Mouse (Mus musculus): ENCODE measurements around the gene Alkbh5. TPM values are rescaled to one million over a fixed set of nuclear protein-coding genes. Genes with fewer than 3 reads are reported as not detected.
"Not testable (repeated sequence)": the region's sequence is repeated elsewhere in the genome, so short reads cannot be mapped to it uniquely, and the experiment has no call there.

Gene Alkbh5
- total RNA-seq, 2 experiments from 2014 or later: 93.3 to 119 TPM

DNA sequence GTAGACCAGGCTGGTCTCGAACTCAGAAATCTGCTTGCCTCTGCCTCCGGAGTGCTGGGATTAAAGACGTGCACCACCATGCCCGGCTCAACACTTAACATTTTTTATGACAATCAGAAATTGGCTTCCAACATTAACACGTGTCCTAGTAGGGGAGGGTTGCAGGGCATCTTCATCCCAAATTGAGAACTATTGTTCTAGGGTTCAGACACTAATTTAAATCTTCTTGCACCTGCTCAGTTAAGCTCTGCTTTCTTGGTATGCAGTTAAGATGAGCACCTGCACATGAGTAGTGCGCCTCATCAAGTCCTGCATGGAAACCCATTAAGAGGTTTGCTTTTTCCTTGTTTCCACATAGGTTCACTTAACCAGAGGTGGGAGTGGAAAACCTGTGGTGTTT is 5.7 kb downstream of the Alkbh5 start:
- DNase-seq: no peak

DNA sequence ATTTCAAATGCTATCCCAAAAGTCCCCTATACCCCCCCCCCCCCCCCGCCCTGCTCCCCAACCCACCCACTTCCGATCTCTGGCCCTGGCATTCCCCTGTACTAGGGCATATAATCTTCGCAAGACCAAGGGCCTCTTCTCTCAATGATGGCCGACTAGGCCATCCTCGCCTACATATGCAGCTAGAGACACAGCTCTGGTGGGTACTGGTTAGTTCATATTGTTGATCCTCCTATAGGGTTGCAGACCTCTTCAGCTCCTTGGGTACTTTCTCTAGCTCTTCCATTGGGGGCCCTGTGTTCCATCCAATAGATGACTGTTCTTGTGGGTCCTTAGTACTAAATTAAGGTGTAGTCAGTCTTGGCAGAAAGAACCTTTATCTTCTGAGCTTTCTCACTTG is 7.0 kb downstream of the Alkbh5 start:
- not testable (repeated sequence) for DNase-seq

GRCm38 (mm10) chr11:60545433-60545832 is 9.3 kb downstream of the Alkbh5 start:
- DNase-seq: no peak

DNA sequence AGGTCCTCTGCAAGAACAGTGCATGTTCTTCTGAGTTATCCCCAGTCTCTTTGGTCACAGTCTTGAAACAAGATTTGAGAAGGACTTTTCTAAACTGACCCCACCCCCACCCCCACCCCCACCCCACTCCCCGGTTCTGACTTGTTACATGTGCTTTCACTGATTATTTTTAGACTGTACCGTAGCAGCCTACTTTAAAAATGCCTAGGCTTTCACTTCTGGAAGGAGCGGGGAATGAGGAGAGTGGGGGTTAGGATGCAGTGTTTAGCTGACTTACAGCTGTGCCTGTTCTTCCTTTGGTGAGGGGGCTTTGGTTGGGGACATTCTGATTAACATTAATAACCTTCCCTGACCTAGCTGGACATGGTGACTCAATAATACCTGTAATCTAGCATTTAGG is 11.9 kb downstream of the Alkbh5 start:
- no peak for DNase-seq

GRCm38 (mm10) chr11:60553091-60553490 is 16.9 kb downstream of the Alkbh5 start:
- DNase-seq: no peak

DNA sequence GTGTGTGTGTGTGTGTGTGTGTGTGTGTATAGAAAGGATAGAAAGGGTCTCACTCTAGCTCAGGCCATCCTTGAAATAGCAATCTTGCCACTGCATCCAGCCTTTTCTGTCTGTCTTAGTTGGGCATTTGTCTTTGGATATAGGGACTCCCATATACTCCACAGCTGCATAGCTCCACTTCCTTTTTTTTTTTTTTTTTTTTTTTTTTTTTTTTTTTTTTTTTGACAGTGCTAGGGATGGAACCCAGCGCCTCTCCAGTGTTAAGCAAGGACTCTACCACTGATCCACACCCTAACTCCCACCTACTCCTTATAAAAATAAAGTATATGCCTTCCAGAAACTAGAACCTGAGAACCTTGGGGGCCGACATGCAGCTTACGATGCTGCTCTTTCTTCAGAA is 21.5 kb downstream of the Alkbh5 start:
- DNase-seq: no peak

DNA sequence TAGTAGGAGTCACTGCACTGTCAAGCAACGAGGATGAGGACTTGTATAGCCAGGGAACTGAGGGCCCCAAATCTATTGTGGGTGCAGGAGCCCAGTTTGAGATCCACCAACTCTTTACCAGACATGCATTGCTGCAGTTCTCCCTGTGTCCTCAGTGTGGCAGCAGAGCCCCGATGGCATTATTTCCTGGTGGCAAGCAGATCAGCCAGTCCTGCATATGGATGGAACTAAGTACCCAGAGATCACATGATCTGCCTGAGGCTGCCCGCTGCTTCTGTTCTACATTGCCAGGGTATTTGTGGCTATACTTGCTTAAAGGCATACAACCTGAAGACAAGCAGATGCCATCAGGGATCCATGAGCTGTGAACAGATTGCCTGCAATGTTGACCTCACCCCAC is 23.2 kb downstream of the Alkbh5 start:
- peak; percentile 62 to 75 for DNase-seq

DNA sequence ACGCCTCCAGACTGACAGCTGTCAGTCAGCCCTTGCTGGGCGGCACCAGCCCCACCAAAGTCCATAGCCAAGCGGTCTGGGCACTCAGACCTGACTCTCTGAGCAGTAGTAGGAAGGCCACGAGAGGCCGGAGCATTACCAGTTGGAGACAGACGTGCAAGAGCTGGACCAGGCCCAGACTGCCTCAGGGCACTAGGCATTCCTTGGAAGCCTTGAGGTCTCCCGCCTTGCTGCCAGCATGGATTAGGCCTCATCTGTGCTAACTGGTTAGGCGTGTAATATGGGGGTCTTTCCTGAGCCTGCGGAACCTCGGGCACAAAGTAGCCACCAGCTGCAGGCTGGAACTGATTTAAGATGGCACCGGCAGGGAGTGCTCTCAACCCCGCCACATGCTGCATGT is 37.8 kb downstream of the Alkbh5 start:
- not testable (repeated sequence) for DNase-seq

Other genes with a start within 250 kb of the Alkbh5 start
- 10 to 100 TPM; 69.7 to 87.6 TPM for gene Tom1l2, start 183.5 kb upstream of the Alkbh5 start, total RNA-seq (2021)
- gene Drc3, start 183.1 kb upstream of the Alkbh5 start, total RNA-seq (2021): 1 to 10 TPM; 1.5 to 1.8 TPM
- 10 to 100 TPM; 49.6 to 52.0 TPM for gene Gid4, start 119.2 kb upstream of the Alkbh5 start, total RNA-seq (2021)
- 10 to 100 TPM; 62.0 to 66.5 TPM for gene Atpaf2, start 117.9 kb upstream of the Alkbh5 start, total RNA-seq (2021)
- 10 to 100 TPM; 65.2 to 70.3 TPM for gene Drg2, start 81.8 kb upstream of the Alkbh5 start, total RNA-seq (2021)
- under 1 TPM; 0.03 to 0.10 TPM for gene Myo15, start 67.0 kb upstream of the Alkbh5 start, total RNA-seq (2021)
- 10 to 100 TPM; 23.6 to 24.7 TPM for gene Llgl1, start 163.3 kb downstream of the Alkbh5 start, total RNA-seq (2021)
- 100 to 1,000 TPM; 137 to 162 TPM for gene Flii, start 190.9 kb downstream of the Alkbh5 start, total RNA-seq (2021)
- 10 to 100 TPM; 27.7 to 38.1 TPM for gene Mief2, start 192.0 kb downstream of the Alkbh5 start, total RNA-seq (2021)
- gene Top3a, start 241.0 kb downstream of the Alkbh5 start, total RNA-seq (2021): 10 to 100 TPM in 1 of 2 experiments, 1 to 10 TPM in 1; 6.5 to 10.7 TPM
- gene Smcr8, start 241.1 kb downstream of the Alkbh5 start, total RNA-seq (2021): 10 to 100 TPM; 23.7 to 24.9 TPM